Mouse (Mus musculus) kidney, postnatal 14 days (tissue): ENCODE results near the gene Micall2.
"Not testable (repeated sequence)": the region's sequence is repeated elsewhere in the genome, so short reads cannot be mapped to it uniquely, and the experiment has no call there.

Experiments used
- DNase-seq: peaks from one replicate; pipeline ENCODE4 v3.0.0; 2022; ENCODE audit warnings: mixed read lengths

The Micall2 gene

GRCm38 (mm10) chr5:139727261-139727660 is 8.9 kb downstream of the Micall2 start:
- DNase-seq: no peak

DNA sequence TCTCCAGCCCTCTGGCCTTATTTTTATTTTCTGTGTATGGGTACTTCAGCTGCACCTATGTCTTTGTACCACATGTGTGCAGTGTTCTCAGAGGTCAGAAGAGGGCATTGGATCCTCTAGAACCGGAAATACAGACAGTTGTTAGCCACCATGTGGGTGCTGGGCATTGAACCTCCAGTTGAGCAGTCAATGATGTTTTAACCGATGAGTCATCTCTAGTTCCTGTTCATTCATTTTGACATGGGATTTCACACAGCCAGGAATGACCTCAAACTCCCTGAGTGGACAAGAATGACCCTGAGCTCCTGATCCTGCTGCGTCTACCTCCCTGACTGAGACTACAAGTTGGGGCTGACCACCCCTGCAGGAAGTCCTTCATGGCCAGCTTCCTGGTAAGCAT is 9.9 kb downstream of the Micall2 start:
- DNase-seq: no peak

DNA sequence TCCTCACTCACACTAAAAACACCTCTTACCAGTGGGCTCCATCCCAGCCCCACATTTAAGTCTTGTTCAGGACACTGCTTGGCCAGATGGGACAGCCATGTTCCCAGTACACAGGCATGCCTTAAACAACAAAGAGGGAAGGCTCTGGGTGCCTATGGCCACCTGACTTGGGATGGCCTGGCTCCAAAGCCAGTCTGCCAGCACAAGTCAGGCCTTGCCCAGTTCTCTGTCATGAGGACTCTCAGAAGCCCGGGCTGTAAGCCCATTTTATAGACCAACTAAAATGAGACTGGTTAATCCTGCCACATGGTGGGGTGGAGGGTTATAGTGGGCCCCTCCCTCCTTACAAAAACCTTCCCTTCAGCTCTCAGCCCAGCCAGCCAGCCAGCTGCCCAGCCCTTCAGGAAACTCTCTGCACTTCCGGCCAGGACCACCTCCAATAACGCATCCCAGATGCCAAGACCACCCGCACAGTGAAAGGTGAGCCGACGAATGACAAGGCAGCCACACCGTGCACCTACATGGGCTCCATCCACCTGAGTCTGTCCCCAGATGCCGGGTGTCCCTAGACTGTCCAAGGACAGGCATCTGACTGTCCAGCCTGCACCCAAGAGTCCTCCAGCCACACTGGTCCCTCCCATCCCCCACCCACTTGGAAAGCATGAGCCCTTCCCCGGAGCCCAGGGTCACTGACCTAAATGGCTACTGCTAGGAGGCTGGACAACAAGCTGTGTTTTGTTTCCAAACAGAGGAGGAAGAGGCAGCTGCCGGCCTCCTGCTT is 11.6 kb downstream of the Micall2 start:
- peak; percentile 66 for DNase-seq

DNA sequence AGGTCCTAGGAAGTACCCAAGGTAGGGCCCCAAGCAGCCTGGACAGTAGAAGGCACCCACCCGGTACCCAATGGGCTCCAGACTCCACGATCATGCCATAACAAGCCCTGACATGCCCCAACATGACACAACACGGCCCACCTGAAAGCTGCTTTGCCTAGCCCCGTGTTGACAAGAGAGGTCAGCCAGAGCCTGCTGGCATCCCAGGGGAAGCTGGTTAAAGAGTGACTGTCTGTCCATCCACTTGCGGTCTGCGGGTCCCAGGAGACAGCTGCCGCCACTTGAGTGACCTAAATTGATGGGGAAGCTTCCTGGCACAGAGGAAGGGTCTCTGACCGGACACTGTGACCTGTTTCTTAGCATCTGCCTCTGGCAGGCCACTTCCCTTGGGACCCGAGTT is 13.0 kb downstream of the Micall2 start:
- peak; percentile 66 for DNase-seq

GRCm38 (mm10) chr5:139722709-139723108 is 13.4 kb downstream of the Micall2 start:
- DNase-seq: no peak

DNA sequence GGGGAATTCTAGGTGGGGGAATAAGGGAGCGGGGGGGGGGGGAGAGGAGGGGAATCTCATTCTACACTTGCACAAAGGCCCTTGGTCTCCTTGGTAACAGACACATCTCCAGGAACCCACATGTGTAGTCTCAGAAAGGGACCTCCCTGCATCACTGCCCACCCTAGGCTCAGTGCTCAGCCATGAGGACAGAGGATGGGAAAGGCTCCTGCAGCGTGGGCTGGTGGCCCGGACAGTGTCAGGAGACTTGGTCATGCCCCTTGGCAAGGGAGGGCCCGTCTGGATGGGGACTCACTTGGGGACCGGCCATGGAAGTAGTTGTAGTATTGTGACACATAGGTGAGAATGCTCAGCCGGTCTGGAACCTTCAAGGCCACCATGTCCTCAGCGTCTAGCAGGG is 17.2 kb downstream of the Micall2 start:
- DNase-seq: no peak

DNA sequence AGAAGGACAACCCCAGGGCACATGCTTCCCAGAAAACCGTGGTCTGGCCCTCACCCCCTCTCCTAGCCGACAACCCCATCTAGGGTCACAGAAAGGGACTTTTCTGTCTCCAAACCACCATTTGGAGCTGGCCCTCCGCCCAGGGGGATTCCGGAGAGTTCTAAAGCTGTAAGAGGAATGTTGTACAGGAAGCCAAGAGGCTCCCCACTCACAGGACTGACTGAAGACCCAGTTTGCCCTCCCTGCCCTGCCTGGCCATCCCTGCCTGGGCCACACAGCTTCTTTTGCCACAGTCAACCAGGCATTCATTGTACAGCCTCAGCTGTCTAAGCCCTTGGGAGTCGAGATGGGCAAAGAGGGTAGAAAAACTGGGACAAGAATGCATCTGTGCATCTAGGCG is 17.6 kb downstream of the Micall2 start:
- peak; percentile 73 for DNase-seq

- peak; percentile 78 for DNase-seq
These were observed 18.4 kb downstream of the Micall2 start for GRCm38 (mm10) chr5:139717723-139718122.

GRCm38 (mm10) chr5:139706496-139706895 is 29.6 kb downstream of the Micall2 start:
- no peak for DNase-seq

- no peak for DNase-seq
These were observed 33.2 kb downstream of the Micall2 start for GRCm38 (mm10) chr5:139702905-139703304.

DNA sequence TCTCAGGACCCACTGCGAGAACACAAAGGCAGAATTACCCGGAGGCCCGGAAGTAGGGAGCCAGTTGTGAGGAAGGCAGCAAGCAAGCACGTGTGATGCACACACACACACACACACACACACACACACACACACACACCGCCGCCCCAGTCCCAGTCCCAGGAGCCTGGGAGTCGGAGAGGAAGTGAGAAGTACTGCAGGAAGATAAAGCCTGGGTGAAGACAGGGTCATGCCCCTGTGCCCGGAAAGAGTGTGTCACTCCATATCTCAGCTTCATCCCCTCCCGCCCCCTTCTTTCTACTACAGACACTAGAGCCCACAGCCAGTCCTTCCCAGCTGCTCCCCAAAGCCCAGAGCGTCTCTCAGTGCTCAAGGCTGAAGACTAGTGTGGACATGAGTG is 33.9 kb downstream of the Micall2 start:
- no peak for DNase-seq

DNA sequence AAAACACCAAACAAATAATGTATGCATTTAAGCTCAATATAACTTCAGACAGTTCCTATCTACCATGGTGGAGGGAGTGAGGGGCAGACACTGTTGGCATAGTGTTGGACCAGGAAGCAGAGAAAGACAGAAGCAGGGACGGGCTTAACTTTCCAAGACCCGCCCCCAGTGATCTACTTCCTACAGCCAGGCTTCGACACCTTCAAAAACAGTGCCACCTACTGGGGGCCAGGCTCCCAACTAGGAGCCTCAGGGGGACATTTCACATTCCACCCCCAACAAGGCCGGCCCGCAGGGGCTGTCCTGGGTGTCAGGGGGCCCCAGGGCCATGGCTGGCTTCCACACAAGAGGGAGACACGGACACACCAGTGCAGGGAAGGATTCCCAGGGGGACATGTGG is 39.2 kb downstream of the Micall2 start:
- DNase-seq: no peak

GRCm38 (mm10) chr5:139695876-139696275 is 40.3 kb downstream of the Micall2 start:
- not testable (repeated sequence) for DNase-seq

GRCm38 (mm10) chr5:139694989-139695571 is 41.1 kb downstream of the Micall2 start:
- DNase-seq: peak; percentile 93

- no peak for DNase-seq
These were observed 41.7 kb downstream of the Micall2 start for GRCm38 (mm10) chr5:139694292-139694988.

- no peak for DNase-seq
These were observed 45.3 kb downstream of the Micall2 start for GRCm38 (mm10) chr5:139690791-139691190.

DNA sequence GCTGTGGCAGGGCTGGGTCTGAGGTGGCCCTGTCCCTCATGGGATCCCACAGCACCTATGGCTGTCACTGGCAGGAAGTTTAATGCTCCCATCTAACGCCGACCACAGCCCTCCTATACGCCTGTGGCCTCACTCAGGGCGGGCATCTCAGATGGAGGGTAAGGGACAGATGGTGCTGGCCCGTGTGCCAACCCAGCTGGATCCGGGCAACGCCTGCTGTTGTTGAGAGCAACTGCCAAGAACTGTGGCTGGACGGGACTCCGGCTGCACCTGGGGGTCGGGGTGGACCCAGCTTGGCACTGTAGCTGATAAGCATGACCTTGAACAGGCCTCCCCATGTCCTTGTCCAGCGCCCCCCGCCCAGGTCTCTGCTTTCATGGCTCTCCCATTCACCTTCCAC is 47.8 kb downstream of the Micall2 start:
- no peak for DNase-seq

DNA sequence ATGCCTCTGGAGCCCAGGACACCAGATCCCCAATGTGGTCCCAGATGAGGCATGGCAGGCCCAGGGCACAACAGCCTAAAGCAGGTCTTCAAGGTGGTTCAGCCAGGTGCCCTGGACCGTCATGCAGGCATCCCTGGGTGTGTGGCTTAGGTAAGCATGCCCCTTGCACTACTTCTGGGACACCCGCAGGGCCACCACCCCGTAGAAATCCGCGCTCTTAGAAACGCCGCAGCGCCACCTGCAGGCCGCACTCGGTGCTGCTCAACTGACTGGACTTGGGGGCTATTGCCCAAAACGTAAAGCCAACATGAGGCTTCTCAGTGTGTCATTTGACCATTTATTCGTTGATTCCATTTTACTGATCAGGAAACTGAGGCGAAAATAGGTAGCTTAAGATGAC is 48.5 kb downstream of the Micall2 start:
- peak; percentile 42 for DNase-seq

- no peak for DNase-seq
These were observed 49.4 kb downstream of the Micall2 start for GRCm38 (mm10) chr5:139686530-139687249.

- no peak for DNase-seq
These were observed 52.9 kb downstream of the Micall2 start for GRCm38 (mm10) chr5:139683228-139683627.

GRCm38 (mm10) chr5:139682631-139682977 is 53.5 kb downstream of the Micall2 start:
- no peak for DNase-seq

GRCm38 (mm10) chr5:139681832-139682630 is 54.1 kb downstream of the Micall2 start:
- DNase-seq: no peak

DNA sequence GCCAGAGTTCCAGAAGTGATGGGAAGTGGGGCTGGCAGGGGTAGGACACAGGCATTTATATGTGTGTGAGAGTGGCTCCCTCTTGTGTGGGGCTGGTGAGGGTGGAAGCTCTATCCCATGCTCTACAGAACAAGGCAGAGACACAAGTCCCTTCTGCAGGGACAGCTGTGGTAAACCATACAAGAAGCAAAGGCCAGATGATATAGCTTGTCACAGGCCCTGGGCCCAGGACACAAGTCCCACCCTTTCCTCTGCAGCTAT is 60.5 kb downstream of the Micall2 start:
- no peak for DNase-seq
